Mouse (Mus musculus): ENCODE measurements around the gene Cnpy3. TPM values are rescaled to one million over a fixed set of nuclear protein-coding genes. Genes with fewer than 3 reads are reported as not detected.

Cnpy3 gene
- polyA plus RNA-seq, 1 experiment from 2014 or later, result 56.6 TPM

GRCm38 (mm10) chr17:46751056-46751793, 789 bp downstream of the Cnpy3 start:
- Histone ChIP-seq H3K27me3 (0 out of 2 replicates have a peak, but pooled peaks cover 6% of the 10 kb centered on the region), H3K4me3 (replicated peaks) (peak overlapping the region; percentile 82), H3K27ac (peak overlapping the region; percentile 89), H3K9me3 (no peaks in the 10 kb centered on the region), H3K4me1 (peaks cover 20% of the 10 kb centered on the region), H3K36me3 (replicated peaks) (peaks cover 10% of the 10 kb centered on the region), H3K4me2 (peak overlapping the region; percentile 75), H3K9ac (peak overlapping the region; percentile 71)
- ATAC-seq (ENCODE audit: low FRiP score), result no peak
- 31% methylated on average over 16 of the region's 16 CpGs for WGBS

- no peak overlapping the region for H3K27ac ChIP-seq
- peak overlapping the region; percentile 82; the same call in 1 of the 2 replicates for H3K4me3 ChIP-seq (replicated peaks)
- H3K9ac ChIP-seq, result no peak overlapping the region
- H3K4me1 ChIP-seq, result peaks cover 20% of the 10 kb centered on the region
- 0 out of 2 replicates have a peak, but pooled peaks cover 6% of the 10 kb centered on the region for H3K27me3 ChIP-seq
- peak overlapping the region; percentile 75 for H3K4me2 ChIP-seq
- WGBS, result 91% methylated on average over 4 of the region's 4 CpGs
- peaks cover 17% of the 10 kb centered on the region for H3K36me3 ChIP-seq (replicated peaks)
- ATAC-seq (ENCODE audit: low FRiP score), result no peak
- H3K9me3 ChIP-seq, result no peaks in the 10 kb centered on the region
Measured at GRCm38 (mm10) chr17:46750580-46750979, 1.4 kb downstream of the Cnpy3 start.

GRCm38 (mm10) chr17:46749282-46749681, 2.7 kb downstream of the Cnpy3 start:
- Histone ChIP-seq H3K4me2 (no peak overlapping the region), H3K9me3 (no peaks in the 10 kb centered on the region), H3K4me1 (peaks cover 20% of the 10 kb centered on the region), H3K36me3 (replicated peaks) (peaks cover 21% of the 10 kb centered on the region), H3K27ac (no peak overlapping the region), H3K27me3 (0 out of 2 replicates have a peak, but pooled peaks cover 6% of the 10 kb centered on the region), H3K9ac (no peak overlapping the region), H3K4me3 (replicated peaks) (no peak overlapping the region)
- WGBS, result 92% methylated on average over 5 of the region's 5 CpGs
- no peak for ATAC-seq (ENCODE audit: low FRiP score)

GRCm38 (mm10) chr17:46747806-46748205, 4.2 kb downstream of the Cnpy3 start:
- no peak overlapping the region for H3K27ac ChIP-seq
- no peaks in the 10 kb centered on the region for H3K9me3 ChIP-seq
- H3K4me3 ChIP-seq (replicated peaks), result no peak overlapping the region
- 93% methylated on average over 2 of the region's 2 CpGs for WGBS
- no peak overlapping the region for H3K9ac ChIP-seq
- no peak overlapping the region for H3K4me2 ChIP-seq
- H3K27me3 ChIP-seq, result no peaks in the 10 kb centered on the region
- H3K36me3 ChIP-seq (replicated peaks), result peaks cover 36% of the 10 kb centered on the region
- no peak for ATAC-seq (ENCODE audit: low FRiP score)
- H3K4me1 ChIP-seq, result peaks cover 20% of the 10 kb centered on the region

- Histone ChIP-seq H3K4me1 (peaks cover 15% of the 10 kb centered on the region), H3K4me3 (replicated peaks) (no peak overlapping the region), H3K36me3 (replicated peaks) (peaks cover 42% of the 10 kb centered on the region), H3K27me3 (no peaks in the 10 kb centered on the region), H3K9me3 (no peaks in the 10 kb centered on the region), H3K9ac (no peak overlapping the region), H3K4me2 (no peak overlapping the region), H3K27ac (no peak overlapping the region)
- no peak for ATAC-seq (ENCODE audit: low FRiP score)
- 89% methylated on average over 8 of the region's 8 CpGs for WGBS
Measured at GRCm38 (mm10) chr17:46747234-46747633, 4.8 kb downstream of the Cnpy3 start.

GRCm38 (mm10) chr17:46745506-46745905, 6.5 kb downstream of the Cnpy3 start:
- H3K4me3 ChIP-seq (replicated peaks), result no peak overlapping the region
- H3K9ac ChIP-seq, result no peak overlapping the region
- no peak overlapping the region for H3K27ac ChIP-seq
- WGBS, result 80% methylated on average over 2 of the region's 2 CpGs
- 0 out of 2 replicates have a peak, but pooled peaks cover 4% of the 10 kb centered on the region for H3K4me1 ChIP-seq
- no peak overlapping the region for H3K4me2 ChIP-seq
- no peaks in the 10 kb centered on the region for H3K9me3 ChIP-seq
- H3K36me3 ChIP-seq (replicated peaks), result peaks cover 53% of the 10 kb centered on the region
- no peak for ATAC-seq (ENCODE audit: low FRiP score)
- no peaks in the 10 kb centered on the region for H3K27me3 ChIP-seq

- 88% methylated on average over 9 of the region's 9 CpGs for WGBS
- Histone ChIP-seq H3K9me3 (no peaks in the 10 kb centered on the region), H3K27me3 (no peaks in the 10 kb centered on the region), H3K4me1 (no peaks in the 10 kb centered on the region), H3K27ac (no peak overlapping the region), H3K9ac (no peak overlapping the region), H3K4me3 (replicated peaks) (no peak overlapping the region), H3K36me3 (replicated peaks) (peaks cover 61% of the 10 kb centered on the region), H3K4me2 (no peak overlapping the region)
- no peak for ATAC-seq (ENCODE audit: low FRiP score)
Measured at GRCm38 (mm10) chr17:46742986-46743385, 9.0 kb downstream of the Cnpy3 start.

- no peak overlapping the region for H3K27ac ChIP-seq
- H3K9ac ChIP-seq, result no peak overlapping the region
- no peak overlapping the region for H3K4me3 ChIP-seq (replicated peaks)
- H3K36me3 ChIP-seq (replicated peaks), result peaks cover 55% of the 10 kb centered on the region
- H3K4me2 ChIP-seq, result no peak overlapping the region
- H3K27me3 ChIP-seq, result no peaks in the 10 kb centered on the region
- no peaks in the 10 kb centered on the region for H3K9me3 ChIP-seq
- H3K4me1 ChIP-seq, result no peaks in the 10 kb centered on the region
- WGBS, result 94% methylated on average over 6 of the region's 6 CpGs
- ATAC-seq (ENCODE audit: low FRiP score), result no peak
Measured at GRCm38 (mm10) chr17:46741305-46741704, 10.7 kb downstream of the Cnpy3 start.

GRCm38 (mm10) chr17:46736160-46736559, 15.9 kb downstream of the Cnpy3 start:
- Histone ChIP-seq H3K9ac (no peak overlapping the region), H3K4me1 (no peaks in the 10 kb centered on the region), H3K9me3 (no peaks in the 10 kb centered on the region), H3K4me3 (replicated peaks) (no peak overlapping the region), H3K27me3 (no peaks in the 10 kb centered on the region), H3K27ac (no peak overlapping the region), H3K4me2 (no peak overlapping the region), H3K36me3 (replicated peaks) (peaks cover 36% of the 10 kb centered on the region)
- 60% methylated on average over 10 of the region's 10 CpGs for WGBS
- ATAC-seq (ENCODE audit: low FRiP score), result no peak

- H3K27me3 ChIP-seq, result no peaks in the 10 kb centered on the region
- no peak overlapping the region for H3K27ac ChIP-seq
- H3K9ac ChIP-seq, result no peak overlapping the region
- peaks cover 34% of the 10 kb centered on the region for H3K36me3 ChIP-seq (replicated peaks)
- H3K4me1 ChIP-seq, result no peaks in the 10 kb centered on the region
- H3K4me3 ChIP-seq (replicated peaks), result no peak overlapping the region
- 87% methylated on average over 7 of the region's 7 CpGs for WGBS
- ATAC-seq (ENCODE audit: low FRiP score), result no peak
- no peak overlapping the region for H3K4me2 ChIP-seq
- no peaks in the 10 kb centered on the region for H3K9me3 ChIP-seq
Measured at GRCm38 (mm10) chr17:46735287-46735686, 16.7 kb downstream of the Cnpy3 start.

- WGBS, result 90% methylated on average over 3 of the region's 3 CpGs
- Histone ChIP-seq H3K9me3 (no peaks in the 10 kb centered on the region), H3K27me3 (peaks cover 8% of the 10 kb centered on the region), H3K4me1 (no peaks in the 10 kb centered on the region), H3K9ac (no peak overlapping the region), H3K36me3 (replicated peaks) (peaks cover 34% of the 10 kb centered on the region), H3K27ac (no peak overlapping the region), H3K4me2 (no peak overlapping the region), H3K4me3 (replicated peaks) (no peak overlapping the region)
- ATAC-seq (ENCODE audit: low FRiP score), result no peak
Measured at GRCm38 (mm10) chr17:46734055-46734454, 18.0 kb downstream of the Cnpy3 start.

GRCm38 (mm10) chr17:46728904-46729318, 23.1 kb downstream of the Cnpy3 start, which contains the start of gene Gnmt:
Gnmt (minus strand) TSS chr17:46729168.
- Histone ChIP-seq H3K4me2 (peak within 1 kb of the TSS; percentile 11; the same call in 1 of the 2 replicates), H3K4me1 (no peaks in the 10 kb centered on the region), H3K9ac (no peak within 1 kb of the TSS), H3K36me3 (replicated peaks) (peaks cover 9% of the 10 kb centered on the region), H3K9me3 (no peaks in the 10 kb centered on the region), H3K27ac (no peak within 1 kb of the TSS), H3K27me3 (peaks cover 21% of the 10 kb centered on the region), H3K4me3 (replicated peaks) (no peak within 1 kb of the TSS)
- WGBS, result 19% methylated on average over 23 of the region's 24 CpGs
- ATAC-seq (ENCODE audit: low FRiP score), result no peak

- Histone ChIP-seq H3K9ac (no peak overlapping the region), H3K27me3 (peaks cover 21% of the 10 kb centered on the region), H3K4me3 (replicated peaks) (no peak overlapping the region), H3K4me1 (no peaks in the 10 kb centered on the region), H3K4me2 (no peak overlapping the region), H3K27ac (no peak overlapping the region), H3K36me3 (replicated peaks) (peaks cover 9% of the 10 kb centered on the region), H3K9me3 (no peaks in the 10 kb centered on the region)
- no peak for ATAC-seq (ENCODE audit: low FRiP score)
- 52% methylated on average over 11 of the region's 11 CpGs for whole genome bisulfite sequencing
Measured at GRCm38 (mm10) chr17:46728496-46728895, 23.5 kb downstream of the Cnpy3 start.

All from forebrain, embryonic 12.5 days (tissue).